Mouse (Mus musculus) spleen, postnatal 10 days (tissue): ENCODE measurements at regions not wholly inside any gene's neighbourhood (a gene's known extent, or its start where the extent isn't known, plus 50 kb on each side); places are given as distances from the start of the nearest gene placed in this dataset.

Source experiments
- DNase-seq, 2 experiments: peaks; one replicate each; pipeline ENCODE4 v3.0.0; 2021 to 2022; ENCODE audit warnings: low spot score in 2 of 2

DNA sequence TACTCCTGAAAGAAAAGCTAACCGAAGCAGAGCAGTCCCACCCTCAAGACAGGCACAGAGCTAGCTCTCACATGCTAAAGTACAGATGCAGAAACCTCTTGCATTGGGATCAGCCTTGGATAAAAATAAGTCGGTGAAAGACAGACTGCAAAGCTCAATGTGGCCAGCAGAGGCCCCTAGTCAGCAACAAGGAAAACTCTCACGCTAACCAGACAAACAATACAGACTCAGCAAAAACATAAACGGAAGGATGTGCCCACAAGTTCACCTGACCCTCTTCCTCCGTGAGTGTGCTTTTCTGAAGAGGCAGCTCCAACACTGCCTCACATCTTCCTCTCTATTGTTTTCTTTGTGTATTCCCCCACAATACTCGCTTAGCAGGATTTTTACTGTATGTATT, 77.8 kb downstream of the Rpia start:
- peak; percentile 70 to 82 for DNase-seq

DNA sequence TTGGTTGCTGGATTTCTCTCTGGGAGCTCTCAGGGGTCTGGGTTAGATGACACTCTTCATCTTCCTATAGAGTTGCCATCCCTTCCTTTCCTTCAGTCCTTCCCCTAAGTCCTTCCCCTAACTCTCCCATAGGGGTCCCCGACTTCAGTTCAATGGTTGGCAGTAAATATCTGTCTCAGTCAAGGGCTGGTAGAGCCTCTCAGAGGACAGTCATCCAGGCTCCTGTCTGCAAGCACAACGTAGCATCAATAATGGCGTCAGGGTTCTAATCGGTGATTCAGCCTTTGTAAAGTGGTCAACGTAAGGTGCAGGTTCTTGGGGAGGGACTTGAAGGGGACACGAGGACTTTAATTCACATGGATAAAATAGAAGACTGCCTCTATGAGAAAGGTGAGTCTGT, 78.4 kb downstream of the Rpia start:
- DNase-seq: no peak

DNA sequence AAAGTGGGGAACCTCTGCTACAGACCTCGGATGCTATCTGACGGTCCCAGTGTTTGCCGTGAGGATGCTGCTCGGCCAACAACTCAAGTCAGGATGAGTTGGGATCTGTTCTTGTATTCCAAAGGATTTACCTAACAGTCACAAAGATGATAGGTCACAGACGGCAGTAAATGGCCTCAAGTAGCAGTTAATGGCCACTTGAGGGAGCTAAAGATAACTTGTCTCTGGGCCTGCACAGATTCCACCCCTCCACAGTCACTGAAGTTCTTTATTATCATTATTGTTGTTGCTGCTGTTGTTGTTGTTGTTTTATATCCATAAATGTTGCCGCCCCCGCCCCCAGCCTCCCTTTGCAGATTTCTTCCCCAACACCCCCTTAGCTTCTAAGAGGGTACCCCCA, 78.9 kb downstream of the Rpia start:
- DNase-seq: no peak

DNA sequence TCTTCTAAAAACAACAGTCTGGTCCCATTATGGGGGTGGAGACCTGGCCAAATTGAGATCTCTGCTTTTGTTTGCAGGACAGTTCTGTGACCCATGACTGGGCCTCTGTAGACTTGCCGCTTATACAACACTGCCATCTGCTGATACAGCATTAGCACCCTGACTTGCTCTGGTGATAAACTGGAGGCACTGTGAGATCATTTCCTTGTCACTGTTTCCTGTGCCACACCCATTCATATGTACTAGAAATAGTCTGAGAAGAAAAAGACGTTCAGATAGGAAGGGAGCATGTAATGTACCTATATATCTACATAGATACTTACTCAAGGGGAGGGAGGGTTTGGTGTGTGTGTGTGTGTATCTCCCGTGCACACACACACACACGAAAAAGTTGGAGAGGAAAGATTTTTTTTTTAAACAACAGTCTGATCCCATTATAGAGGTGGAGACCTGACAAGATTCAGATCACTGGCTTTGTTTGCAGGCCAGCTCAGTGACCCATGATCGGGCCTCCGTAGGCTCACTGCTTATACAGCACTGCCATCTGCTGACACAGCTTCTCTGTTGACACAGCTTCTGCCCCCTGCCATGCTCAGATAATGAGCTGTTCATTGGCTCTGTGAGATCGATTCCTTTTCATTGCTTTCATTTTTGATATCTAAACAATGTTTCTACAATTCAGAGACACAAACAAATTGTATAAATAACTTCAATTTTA, 82.5 kb downstream of the Rpia start:
- peak in 1 of 2 experiments; percentile 77 for DNase-seq

DNA sequence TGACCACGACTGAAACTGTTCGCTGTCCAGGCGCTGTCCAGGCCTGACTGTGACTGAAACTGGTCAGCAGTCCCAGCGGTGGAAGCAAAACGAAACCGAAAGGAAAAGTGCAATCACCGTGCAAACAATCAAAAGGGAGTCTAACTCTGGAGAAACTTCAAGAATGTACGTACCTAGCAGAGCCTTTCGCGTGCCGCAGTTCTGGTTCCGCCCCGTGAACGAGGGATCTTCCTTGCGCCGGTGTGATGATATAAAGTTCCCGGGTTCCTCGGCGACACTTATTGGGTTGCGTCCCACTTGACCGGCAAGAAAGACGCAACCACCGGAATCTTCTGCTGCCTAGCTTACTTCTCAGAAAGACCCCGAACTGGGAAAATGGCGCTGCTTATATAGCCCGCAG, 96.4 kb downstream of the Rpia start:
- DNase-seq: no peak
